Mouse (Mus musculus) forebrain, embryonic 11.5 days (tissue): Measurements from ENCODE around the gene Sema3g. TPM values are rescaled to one million over a fixed set of nuclear protein-coding genes. Genes with fewer than 3 reads are reported as not detected.

ENCODE experiments used
- ATAC-seq: fragments of 200-750 bp; cut with Nextera tagmentation; replicated peaks from 2 replicates; pipeline ENCODE4 v1.8.0; 2017; ENCODE audit warnings: moderate TSS enrichment; ENCODE audit not compliant: low FRiP score
- DNase-seq: peaks from one replicate; pipeline ENCODE4 v3.0.0-alpha.2; 2017; ENCODE audit warnings: low spot score
- H3K27ac ChIP-seq: fragments of 300-500 bp; sonication (generic); 2 replicates; pipeline ENCODE4 v1.5.1; 2014; ENCODE audit warnings: low read depth, low read length
- H3K27me3 ChIP-seq: fragments of 300-500 bp; sonication (generic); 2 replicates; pipeline ENCODE4 v1.6.1; 2014; ENCODE audit warnings: mild to moderate bottlenecking, low read length, mixed read lengths; ENCODE audit not compliant: control insufficient read depth, insufficient read depth
- H3K36me3 ChIP-seq: fragments of 300-500 bp; sonication (generic); 2 replicates; pipeline ENCODE4 v1.6.1; 2014; ENCODE audit warnings: mild to moderate bottlenecking, low read length, moderate library complexity, mixed read lengths; ENCODE audit not compliant: control insufficient read depth, insufficient read depth
- H3K4me1 ChIP-seq: fragments of 300-500 bp; sonication (generic); replicated peaks from 2 replicates; pipeline ENCODE4 v1.6.1; 2014; ENCODE audit warnings: low read length, mixed read lengths; ENCODE audit not compliant: control insufficient read depth, insufficient read depth
- H3K4me2 ChIP-seq: fragments of 300-500 bp; sonication (generic); 2 replicates; pipeline ENCODE4 v1.6.1; 2014; ENCODE audit warnings: low read depth, mild to moderate bottlenecking, low read length, moderate library complexity, mixed read lengths; ENCODE audit not compliant: severe bottlenecking
- H3K4me3 ChIP-seq: fragments of 300-500 bp; sonication (generic); 2 replicates; pipeline ENCODE4 v1.5.1; 2014; ENCODE audit warnings: low read depth, low read length
- H3K9ac ChIP-seq: fragments of 300-500 bp; sonication (generic); 2 replicates; pipeline ENCODE4 v1.6.1; 2014; ENCODE audit warnings: low read length
- H3K9me3 ChIP-seq: fragments of 300-500 bp; sonication (generic); 2 replicates; pipeline ENCODE4 v1.6.1; 2016; ENCODE audit warnings: low read length, mixed read lengths; ENCODE audit not compliant: control insufficient read depth
- WGBS: fragments of 180-500 bp; shearing (Covaris S2); extraction: QIAGEN DNeasy Blood & Tissue Kit; methylation state at CpG from one replicate; pipeline ENCODE4 v1.1.7; 2014; 5-methylcytosine and 5-hydroxymethylcytosine counted together
- polyA plus RNA-seq: library from polyadenylated mRNA; unstranded; fragments of >200 nt; fragmentation: Nextera tagmentation; extraction: Ambion mirVana; gene quantifications from 2 replicates; pipeline ENCODE4 v1.2.1, GENCODE M21; 2014

The Sema3g gene
- polyA plus RNA-seq, 1 experiment from 2014 or later = 0.16 TPM

- DNase-seq (no peak), ATAC-seq (no peak)
- Histone ChIP-seq H3K4me1 (0 out of 2 replicates have a peak, but pooled peaks cover 2% of the 10 kb centered on the region), H3K4me2 (no peak overlapping the region), H3K27ac (no peak overlapping the region), H3K27me3 (no peaks in the 10 kb centered on the region), H3K36me3 (peaks cover 35% of the 10 kb centered on the region), H3K9me3 (no peaks in the 10 kb centered on the region), H3K4me3 (no peak overlapping the region), H3K9ac (no peak overlapping the region)
- 97% methylated on average over 2 of the region's 2 CpGs for WGBS
These were observed 25.7 kb upstream of the Sema3g start for GRCm38 (mm10) chr14:31191936-31192335.

GRCm38 (mm10) chr14:31193791-31194190 is 23.9 kb upstream of the Sema3g start:
- no peak for ATAC-seq
- H3K9me3 ChIP-seq = no peaks in the 10 kb centered on the region
- 0 out of 2 replicates have a peak, but pooled peaks cover 2% of the 10 kb centered on the region for H3K4me1 ChIP-seq
- no peak overlapping the region for H3K9ac ChIP-seq
- H3K4me3 ChIP-seq = no peak overlapping the region
- H3K27ac ChIP-seq = no peak overlapping the region
- H3K27me3 ChIP-seq = no peaks in the 10 kb centered on the region
- no peak for DNase-seq
- WGBS = 91% methylated on average over 7 of the region's 7 CpGs
- no peak overlapping the region for H3K4me2 ChIP-seq
- H3K36me3 ChIP-seq = peaks cover 26% of the 10 kb centered on the region

- Histone ChIP-seq H3K4me3 (no peak overlapping the region), H3K4me2 (no peak overlapping the region), H3K36me3 (peaks cover 25% of the 10 kb centered on the region), H3K9ac (no peak overlapping the region), H3K27ac (no peak overlapping the region), H3K27me3 (no peaks in the 10 kb centered on the region), H3K9me3 (no peaks in the 10 kb centered on the region), H3K4me1 (no peaks in the 10 kb centered on the region)
- no peak for ATAC-seq
- DNase-seq = no peak
- WGBS = 94% methylated on average over 2 of the region's 2 CpGs
These were observed 23.2 kb upstream of the Sema3g start for GRCm38 (mm10) chr14:31194441-31194840.

GRCm38 (mm10) chr14:31194891-31195513 is 22.7 kb upstream of the Sema3g start:
- H3K4me1 ChIP-seq = no peaks in the 10 kb centered on the region
- 91% methylated on average over 14 of the region's 14 CpGs for WGBS
- peaks cover 22% of the 10 kb centered on the region for H3K36me3 ChIP-seq
- H3K9me3 ChIP-seq = no peaks in the 10 kb centered on the region
- DNase-seq (no peak), ATAC-seq (no peak)
- no peaks in the 10 kb centered on the region for H3K27me3 ChIP-seq
- no peak overlapping the region for H3K27ac ChIP-seq
- H3K4me2 ChIP-seq = no peak overlapping the region
- no peak overlapping the region for H3K4me3 ChIP-seq
- no peak overlapping the region for H3K9ac ChIP-seq

GRCm38 (mm10) chr14:31195521-31195920 is 22.1 kb upstream of the Sema3g start:
- Histone ChIP-seq H3K4me1 (no peaks in the 10 kb centered on the region), H3K4me2 (no peak overlapping the region), H3K9ac (no peak overlapping the region), H3K27ac (no peak overlapping the region), H3K27me3 (no peaks in the 10 kb centered on the region), H3K36me3 (peaks cover 21% of the 10 kb centered on the region), H3K9me3 (no peaks in the 10 kb centered on the region), H3K4me3 (no peak overlapping the region)
- ATAC-seq = no peak
- no peak for DNase-seq
- WGBS = 93% methylated on average over 4 of the region's 4 CpGs

- ATAC-seq (no peak), DNase-seq (no peak)
- H3K36me3 ChIP-seq = peaks cover 17% of the 10 kb centered on the region
- H3K9ac ChIP-seq = no peak overlapping the region
- H3K27ac ChIP-seq = no peak overlapping the region
- no peak overlapping the region for H3K4me3 ChIP-seq
- H3K9me3 ChIP-seq = no peaks in the 10 kb centered on the region
- no peaks in the 10 kb centered on the region for H3K4me1 ChIP-seq
- H3K27me3 ChIP-seq = no peaks in the 10 kb centered on the region
- H3K4me2 ChIP-seq = no peak overlapping the region
These were observed 21.7 kb upstream of the Sema3g start for GRCm38 (mm10) chr14:31195968-31196367.

- no peak overlapping the region for H3K27ac ChIP-seq
- ATAC-seq = no peak
- H3K27me3 ChIP-seq = no peaks in the 10 kb centered on the region
These were observed 19.8 kb upstream of the Sema3g start for GRCm38 (mm10) chr14:31197547-31198516.

GRCm38 (mm10) chr14:31199599-31199998 is 18.1 kb upstream of the Sema3g start:
- peaks cover 22% of the 10 kb centered on the region for H3K36me3 ChIP-seq
- DNase-seq (no peak), ATAC-seq (no peak)
- no peaks in the 10 kb centered on the region for H3K9me3 ChIP-seq
- H3K4me3 ChIP-seq = no peak overlapping the region
- WGBS = 93% methylated on average over 7 of the region's 7 CpGs
- H3K4me2 ChIP-seq = no peak overlapping the region
- no peak overlapping the region for H3K27ac ChIP-seq
- no peak overlapping the region for H3K9ac ChIP-seq
- no peaks in the 10 kb centered on the region for H3K27me3 ChIP-seq
- H3K4me1 ChIP-seq = no peaks in the 10 kb centered on the region; the same call in 1 of the 2 replicates

More at GRCm38 (mm10) chr14:31197547-31198516, 19.8 kb upstream of the Sema3g start:
- no peak for DNase-seq
- WGBS = 81% methylated on average over 16 of the region's 16 CpGs
- Histone ChIP-seq H3K4me2 (no peak overlapping the region), H3K9ac (no peak overlapping the region), H3K9me3 (no peaks in the 10 kb centered on the region), H3K4me3 (no peak overlapping the region), H3K4me1 (no peaks in the 10 kb centered on the region), H3K36me3 (peaks cover 16% of the 10 kb centered on the region)
